Mouse (Mus musculus) erythroblast, embryonic 14.5 days (primary cell): ENCODE data around the gene Gpx7.

Experiments used
- GATA1 ChIP-seq: IDR thresholded peaks from 2 replicates; pipeline ENCODE4 v1.6.1; 2012; ENCODE audit warnings: low read length, inconsistent platforms, mixed read lengths
- TAL1 ChIP-seq: IDR thresholded peaks from 3 replicates; pipeline ENCODE4 v1.6.1; 2012; ENCODE audit warnings: low read length, inconsistent platforms, mixed read lengths

DNA sequence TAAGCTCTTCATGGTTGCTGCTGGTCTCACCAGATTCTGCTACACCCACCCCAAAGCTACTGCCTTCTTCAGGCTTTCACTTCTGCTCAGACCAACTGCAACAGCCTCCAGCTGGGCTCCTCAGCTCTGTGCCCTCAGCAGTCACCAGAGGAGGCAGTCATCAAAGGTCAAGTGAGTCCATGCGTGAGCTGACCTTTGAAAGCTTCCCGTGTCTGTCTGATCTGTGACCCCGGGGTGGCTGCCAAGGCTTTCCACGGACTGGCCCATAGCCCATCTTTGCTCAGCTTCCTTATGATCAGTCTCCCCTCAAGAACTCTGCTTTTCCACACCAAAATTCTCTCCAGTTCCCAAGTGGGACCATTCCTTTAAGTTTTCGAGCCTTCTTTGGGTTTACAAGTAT, 37.5 kb downstream of the Gpx7 start:
- TF ChIP-seq TAL1 (no peak), GATA1 (no peak)
